Mouse (Mus musculus) forebrain, postnatal 0 days (tissue): ENCODE measurements around the gene Polr2a. TPM values are rescaled to one million over a fixed set of nuclear protein-coding genes. Genes with fewer than 3 reads are reported as not detected.

ENCODE experiments used
- ATAC-seq: fragments of 200-750 bp; cut with Nextera tagmentation; 2 replicates; pipeline ENCODE4 v1.8.0; 2017; ENCODE audit warnings: mild to moderate bottlenecking, moderate library complexity
- DNase-seq: peaks from one replicate; pipeline ENCODE4 v3.0.0-alpha.2; 2015
- H3K27ac ChIP-seq: fragments of 300-500 bp; sonication (generic); 2 replicates; pipeline ENCODE4 v1.5.1; 2014; ENCODE audit warnings: low read depth, mild to moderate bottlenecking, antibody characterized with exemption, low read length, moderate library complexity, mixed read lengths
- H3K27me3 ChIP-seq: fragments of 300-500 bp; sonication (generic); 2 replicates; pipeline ENCODE4 v1.6.1; 2014; ENCODE audit warnings: mild to moderate bottlenecking, low read length, mixed read lengths; ENCODE audit not compliant: insufficient read depth
- H3K36me3 ChIP-seq: fragments of 300-500 bp; sonication (generic); 2 replicates; pipeline ENCODE4 v1.6.1; 2014; ENCODE audit warnings: mild to moderate bottlenecking, moderate library complexity; ENCODE audit not compliant: insufficient read depth
- H3K4me1 ChIP-seq: fragments of 300-500 bp; sonication (generic); 2 replicates; pipeline ENCODE4 v1.6.1; 2014; ENCODE audit warnings: antibody characterized with exemption; ENCODE audit not compliant: insufficient read depth
- H3K4me2 ChIP-seq: fragments of 300-500 bp; sonication (generic); 2 replicates; pipeline ENCODE4 v1.6.1; 2014; ENCODE audit warnings: low read depth, mild to moderate bottlenecking, moderate library complexity
- H3K4me3 ChIP-seq: fragments of 300-500 bp; sonication (generic); 2 replicates; pipeline ENCODE4 v1.5.1; 2014; ENCODE audit warnings: low read depth, low read length, mixed read lengths
- H3K9ac ChIP-seq: fragments of 300-500 bp; sonication (generic); 2 replicates; pipeline ENCODE4 v1.6.1; 2014; ENCODE audit warnings: mild to moderate bottlenecking
- H3K9me3 ChIP-seq: fragments of 300-500 bp; sonication (generic); 2 replicates; pipeline ENCODE4 v1.6.1; 2016; ENCODE audit warnings: low read length
- CTCF ChIP-seq: sonication (generic); IDR thresholded peaks from 2 replicates; pipeline ENCODE4 v1.5.1; 2016; ENCODE audit warnings: antibody characterized with exemption, control low read depth, low read depth
- WGBS: fragments of 180-500 bp; shearing (Covaris S2); extraction: QIAGEN DNeasy Blood & Tissue Kit; methylation state at CpG from one replicate; pipeline ENCODE4 v1.1.7; 2014; 5-methylcytosine and 5-hydroxymethylcytosine counted together
- polyA plus RNA-seq: library from polyadenylated mRNA; unstranded; fragments of >200 nt; fragmentation: Nextera tagmentation; extraction: Ambion mirVana; gene quantifications from 2 replicates; pipeline ENCODE4 v1.2.1, GENCODE M21; 2015
- total RNA-seq: library from RNA; depleted of rRNA; stranded (reverse); fragments of >200 nt; gene quantifications from 2 replicates; pipeline ENCODE4 v1.2.3, GENCODE M21; 2014

The Polr2a gene
- total and polyA plus RNA-seq, 2 experiments from 2014 or later = 10.0 to 20.5 TPM

GRCm38 (mm10) chr11:69719423-69719822, 39.0 kb downstream of the Polr2a start:
- no peak overlapping the region for H3K27ac ChIP-seq
- ATAC-seq = no peak
- no peak for TF ChIP-seq CTCF
- H3K4me3 ChIP-seq = no peak overlapping the region
- no peaks in the 10 kb centered on the region for H3K9me3 ChIP-seq
- no peaks in the 10 kb centered on the region for H3K36me3 ChIP-seq
- DNase-seq = no peak
- no peaks in the 10 kb centered on the region for H3K4me1 ChIP-seq
- H3K9ac ChIP-seq = no peak overlapping the region
- 75% methylated on average over 6 of the region's 6 CpGs for WGBS
- H3K27me3 ChIP-seq = no peaks in the 10 kb centered on the region
- no peak overlapping the region for H3K4me2 ChIP-seq

GRCm38 (mm10) chr11:69718661-69719060, 39.8 kb downstream of the Polr2a start:
- Histone ChIP-seq H3K36me3 (no peaks in the 10 kb centered on the region), H3K27me3 (no peaks in the 10 kb centered on the region), H3K27ac (no peak overlapping the region), H3K9me3 (no peaks in the 10 kb centered on the region), H3K4me2 (no peak overlapping the region), H3K4me1 (no peaks in the 10 kb centered on the region), H3K4me3 (no peak overlapping the region), H3K9ac (no peak overlapping the region)
- 26% methylated on average over 15 of the region's 15 CpGs for WGBS
- TF ChIP-seq CTCF = no peak
- DNase-seq = no peak
- no peak for ATAC-seq

GRCm38 (mm10) chr11:69716953-69717352, 41.5 kb downstream of the Polr2a start:
- H3K9me3 ChIP-seq = no peaks in the 10 kb centered on the region
- H3K4me2 ChIP-seq = no peak overlapping the region
- H3K27me3 ChIP-seq = no peaks in the 10 kb centered on the region
- no peak for DNase-seq
- H3K9ac ChIP-seq = no peak overlapping the region
- no peaks in the 10 kb centered on the region for H3K4me1 ChIP-seq
- no peaks in the 10 kb centered on the region for H3K36me3 ChIP-seq
- no peak for ATAC-seq
- H3K27ac ChIP-seq = no peak overlapping the region
- no peak for TF ChIP-seq CTCF
- no peak overlapping the region for H3K4me3 ChIP-seq
- 78% methylated on average over 4 of the region's 4 CpGs for WGBS

- Histone ChIP-seq H3K4me2 (no peak overlapping the region), H3K9me3 (no peaks in the 10 kb centered on the region), H3K4me3 (no peak overlapping the region), H3K9ac (no peak overlapping the region), H3K36me3 (no peaks in the 10 kb centered on the region), H3K4me1 (no peaks in the 10 kb centered on the region), H3K27me3 (no peaks in the 10 kb centered on the region), H3K27ac (no peak overlapping the region)
- ATAC-seq (no peak), DNase-seq (no peak)
- no peak for TF ChIP-seq CTCF
- 42% methylated on average over 5 of the region's 5 CpGs for WGBS
These were observed 42.5 kb downstream of the Polr2a start for GRCm38 (mm10) chr11:69715929-69716328.

- no peak overlapping the region for H3K4me3 ChIP-seq
- no peaks in the 10 kb centered on the region for H3K9me3 ChIP-seq
- H3K4me1 ChIP-seq = no peaks in the 10 kb centered on the region
- DNase-seq (no peak), ATAC-seq (no peak)
- no peaks in the 10 kb centered on the region for H3K27me3 ChIP-seq
- 52% methylated on average over 9 of the region's 9 CpGs for WGBS
- no peak overlapping the region for H3K9ac ChIP-seq
- H3K36me3 ChIP-seq = no peaks in the 10 kb centered on the region
- no peak overlapping the region for H3K4me2 ChIP-seq
- peak; percentile 53 for TF ChIP-seq CTCF
- no peak overlapping the region for H3K27ac ChIP-seq
These were observed 43.0 kb downstream of the Polr2a start for GRCm38 (mm10) chr11:69715482-69715881.

GRCm38 (mm10) chr11:69714636-69715329, 43.7 kb downstream of the Polr2a start:
- DNase-seq (no peak), ATAC-seq (no peak)
- H3K4me2 ChIP-seq = no peak overlapping the region
- no peak overlapping the region for H3K9ac ChIP-seq
- TF ChIP-seq CTCF = no peak
- no peaks in the 10 kb centered on the region for H3K36me3 ChIP-seq
- 78% methylated on average over 18 of the region's 18 CpGs for WGBS
- H3K27me3 ChIP-seq = no peaks in the 10 kb centered on the region
- H3K4me1 ChIP-seq = 0 out of 2 replicates have a peak, but pooled peaks cover 2% of the 10 kb centered on the region
- no peaks in the 10 kb centered on the region for H3K9me3 ChIP-seq
- no peak overlapping the region for H3K4me3 ChIP-seq
- no peak overlapping the region for H3K27ac ChIP-seq

GRCm38 (mm10) chr11:69712954-69713672, 45.3 kb downstream of the Polr2a start:
- no peaks in the 10 kb centered on the region for H3K27me3 ChIP-seq
- no peak for ATAC-seq
- WGBS = 89% methylated on average over 20 of the region's 20 CpGs
- no peak overlapping the region for H3K9ac ChIP-seq
- H3K4me2 ChIP-seq = no peak overlapping the region
- no peak for DNase-seq
- no peak overlapping the region for H3K4me3 ChIP-seq
- no peaks in the 10 kb centered on the region for H3K9me3 ChIP-seq
- H3K36me3 ChIP-seq = no peaks in the 10 kb centered on the region
- no peak overlapping the region for H3K27ac ChIP-seq
- 0 out of 2 replicates have a peak, but pooled peaks cover 2% of the 10 kb centered on the region for H3K4me1 ChIP-seq
- TF ChIP-seq CTCF = no peak
